Mouse (Mus musculus): ENCODE data around the gene Abcf1.

DNA sequence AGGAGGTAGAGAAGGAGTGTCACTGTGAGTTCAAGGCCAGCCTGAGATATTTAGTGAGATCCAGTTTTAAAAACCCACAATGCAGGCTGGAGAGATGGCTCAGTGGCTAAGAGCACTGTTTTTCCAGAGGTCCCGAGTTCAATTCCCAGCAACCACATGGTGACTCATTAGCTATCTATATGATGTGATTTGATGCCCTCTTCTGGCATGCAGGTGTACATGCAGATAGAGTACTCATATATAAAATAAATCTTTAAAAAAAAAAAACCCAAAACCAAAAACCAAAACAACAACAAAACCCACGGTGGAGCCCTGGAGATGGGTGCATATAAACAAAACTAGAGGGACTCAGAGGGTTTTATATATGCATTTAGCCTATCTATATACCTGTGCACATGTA, 62.0 kb downstream of the Abcf1 start:
- TF ChIP-seq CTCF (IDR thresholded peaks at IDR 0.05; ENCODE audit: borderline replicate concordance, insufficient read depth, low read length) (no peak), POLR2A (IDR thresholded peaks at IDR 0.05; ENCODE audit: low read depth, low read length) (no peak)
